In genomic region chr16:89895283-89895682, GRCm38 (mm10) we compare ENCODE assay signal across 30 mouse cellular contexts.
DNase-seq lines count a peak whose midpoint lies in the region; ATAC-seq and TF ChIP-seq lines count a peak whose summit lies in the region.
"Had no signal": no experiment of that assay in that cellular context is flagged by ENCODE, and none has a peak within 500 bp of the region (broad histone marks: within the 10 kb centered on the region; RNA-seq: fewer than 3 reads in every experiment).

No protein-coding gene starts in this region.

- DNase-seq in layer of hippocampus, adult 2 months (ENCODE audit: low spot score in 2 of 2): no peak
- DNase-seq in layer of hippocampus, postnatal 10 days (ENCODE audit: low spot score in 2 of 2): no peak
- DNase-seq in ES-CJ7 (ENCODE audit: low read depth, low spot score): peak; percentile 19
- peak; percentile 30 for DNase-seq in Patski (ENCODE audit: low read depth, low spot score)
- no peak for DNase-seq in retina, embryonic 14.5 days (ENCODE audit: low spot score)
- DNase-seq: adrenal gland, adult 2 months; adrenal gland, postnatal 36 days; cerebellum, adult 8-10 months; cerebellum, postnatal 36 days; embryo, embryonic 11 days; heart, postnatal 4 days; kidney, adult 11 months; layer of hippocampus, postnatal 36 days; right cerebral cortex, postnatal 4 days; thymus, adult 18-20 months; thymus, postnatal 25 days had no signal

- POLR2A ChIA-PET in Patski (lab: Charles Lee): no interaction called here

- peak overlapping the region; percentile 53; the same call in 1 of the 2 replicates for H3K4me3 ChIP-seq in layer of hippocampus, adult 2 months
- H3K4me3 ChIP-seq in olfactory bulb, adult 2 months (ENCODE audit: insufficient read depth, low read depth, low read length): peak overlapping the region; percentile 70
- H3K4me3 ChIP-seq: embryonic facial prominence, embryonic 12.5 days; gastrocnemius, adult 2 months; heart, adult 2 months; heart, embryonic 12.5 days; limb, embryonic 12.5 days; liver, embryonic 15.5 days; midbrain, embryonic 13.5 days had no signal

- WGBS in olfactory bulb, adult 2 months: 36% methylated on average over 7 of the region's 7 CpGs

- CTCF ChIA-PET in Patski (lab: Charles Lee): no interaction called here

- in situ Hi-C loops in Patski (cut with MboI; ENCODE audit: low pct_unique_long_range_greater_than_20kb): no loop called here

- H3K27me3 ChIP-seq in Patski: no peaks in the 10 kb centered on the region
- H3K27me3 ChIP-seq: CH12.LX; embryonic facial prominence, embryonic 12.5 days; heart, embryonic 12.5 days; limb, embryonic 12.5 days; liver, embryonic 15.5 days; midbrain, embryonic 13.5 days had no signal

- H3K4me1 ChIP-seq in olfactory bulb, adult 2 months (ENCODE audit: control insufficient read depth, insufficient read depth, low read length): peaks cover 42% of the 10 kb centered on the region

- peak overlapping the region; percentile 39; the same call in 1 of the 2 replicates for H3K27ac ChIP-seq in layer of hippocampus, adult 2 months
- peak overlapping the region; percentile 98 for H3K27ac ChIP-seq in olfactory bulb, adult 2 months (ENCODE audit: insufficient read depth, low read depth, low read length)
- H3K27ac ChIP-seq: embryonic facial prominence, embryonic 12.5 days; heart, adult 2 months; hindbrain, embryonic 14.5 days; limb, embryonic 12.5 days; liver, embryonic 15.5 days; midbrain, embryonic 13.5 days; stomach, postnatal 0 days had no signal

- no peak for TF ChIP-seq CTCF in layer of hippocampus, adult 2 months (conservative IDR thresholded peaks at IDR 0.05)
- no peak for TF ChIP-seq CTCF in Patski (IDR thresholded peaks at IDR 0.05)
- no peak for TF ChIP-seq CTCF in olfactory bulb, adult 2 months (IDR thresholded peaks at IDR 0.05; ENCODE audit: insufficient read depth, low read depth, low read length)

- ATAC-seq in Patski: peak; percentile 66
- ATAC-seq: activated CD4-positive, CD25-positive, alpha-beta regulatory T cell, adult 4 months; forebrain, embryonic 14.5 days; inflammation-experienced regulatory T-cells, adult 6 months had no signal

- no peak for TF ChIP-seq POLR2A in olfactory bulb, adult 2 months (IDR thresholded peaks at IDR 0.05; ENCODE audit: insufficient read depth, low read depth, low read length)

Comparison
In these comparisons a context has a peak if more than half of its experiments do, and no peak if none do; other contexts are left out.
1. DNase-seq: peak in ES-CJ7 (single experiment) and Patski (single experiment); none in layer of hippocampus, adult 2 months (0 of 2), layer of hippocampus, postnatal 10 days (0 of 2) and retina, embryonic 14.5 days (single experiment).